Mouse (Mus musculus) Patski (cell line): ENCODE measurements around the gene Dclre1a. TPM values are rescaled to one million over a fixed set of nuclear protein-coding genes. Genes with fewer than 3 reads are reported as not detected.
"Not testable (repeated sequence)": the region's sequence is repeated elsewhere in the genome, so short reads cannot be mapped to it uniquely, and the experiment has no call there.

Experiments used
- ATAC-seq: fragments of 100-300 bp; one replicate; pipeline ENCODE4 v1.8.0; 2021
- CTCF ChIA-PET: fragments of 350-600 bp; sonication (Branson Sonifier 250); formaldehyde crosslinking; loops from one replicate; lab custom pipeline; 2022; ENCODE audit warnings: inconsistent platforms; lab: Charles Lee
- POLR2A ChIA-PET: fragments of 350-600 bp; sonication (Branson Sonifier 250); formaldehyde crosslinking; loops from one replicate; lab custom pipeline; 2022; ENCODE audit warnings: antibody characterized with exemption, inconsistent platforms; lab: Charles Lee
- DNase-seq: peaks from one replicate; pipeline ENCODE4 v3.0.0-alpha.2; 2011; ENCODE audit warnings: low read depth, low spot score
- H3K27me3 ChIP-seq: fragments of 371-371 bp; one replicate; pipeline ENCODE4 v1.5.1; 2021
- CTCF ChIP-seq: fragments of 100-300 bp; IDR thresholded peaks from one replicate; pipeline ENCODE4 v1.5.1; 2021
- in situ Hi-C: fragments of 300-500 bp; cut with MboI; formaldehyde crosslinking; loops from 3 replicates; pipeline ENCODE4 v1.11.1; 2018; ENCODE audit warnings: low pct_unique_long_range_greater_than_20kb, mixed read lengths
- polyA plus RNA-seq: library from polyadenylated mRNA; unstranded; gene quantifications from one replicate; pipeline ENCODE4 v1.2.3, GENCODE M21; 2021

Dclre1a gene
- polyA plus RNA-seq, 1 experiment from 2014 or later: 19.6 TPM

GRCm38 (mm10) chr19:56533291-56534071, 14.5 kb downstream of the Dclre1a start:
- DNase-seq (no peak), ATAC-seq (no peak)
- in situ Hi-C loops: no loop called here
- H3K27me3 ChIP-seq: no peaks in the 10 kb centered on the region
- TF ChIP-seq CTCF: no peak
- ChIA-PET CTCF (interaction anchor here (0.8 to 1.0 kb wide), 2 partner anchors 11 to 39 kb away, joined by 3 read pairs; no protein-coding TSS in a partner anchor), POLR2A (interaction anchor here (1.0 kb wide), 1 partner anchor 14 kb away, joined by 3 read pairs; no protein-coding TSS in a partner anchor)

- ChIA-PET CTCF (interaction anchor here (1.2 kb wide), 1 partner anchor 9 kb away, joined by 4 read pairs; no protein-coding TSS in a partner anchor), POLR2A (interaction anchor here (0.7 to 1.4 kb wide), 2 partner anchors 16 to 18 kb away, joined by 3 to 4 read pairs; partner anchors contain the start of gene Dclre1a)
- in situ Hi-C loops: no loop called here
- no peak for TF ChIP-seq CTCF
- no peaks in the 10 kb centered on the region for H3K27me3 ChIP-seq
- DNase-seq (no peak), ATAC-seq (no peak)
Observed at GRCm38 (mm10) chr19:56531251-56531650, 16.8 kb downstream of the Dclre1a start.

GRCm38 (mm10) chr19:56530529-56530928, 17.5 kb downstream of the Dclre1a start:
- ATAC-seq, CTCF ChIA-PET, POLR2A ChIA-PET, DNase-seq, in situ Hi-C loops, H3K27me3 ChIP-seq: not testable (repeated sequence)

- ATAC-seq, in situ Hi-C loops, DNase-seq, H3K27me3 ChIP-seq: not testable (repeated sequence)
- ChIA-PET CTCF (interaction anchor here (1.0 kb wide), 1 partner anchor 256 kb away, joined by 3 read pairs; no protein-coding TSS in a partner anchor), POLR2A (interaction anchor here (1.2 kb wide), 1 partner anchor 96 kb away, joined by 6 read pairs; no protein-coding TSS in a partner anchor)
Observed at GRCm38 (mm10) chr19:56519408-56519807, 28.6 kb downstream of the Dclre1a start.

- H3K27me3 ChIP-seq, ATAC-seq, DNase-seq, in situ Hi-C loops, POLR2A ChIA-PET: not testable (repeated sequence)
- CTCF ChIA-PET: interaction anchor here (1.1 to 1.5 kb wide), 2 partner anchors 10 to 13 kb away, joined by 4 read pairs; no protein-coding TSS in a partner anchor
Observed at GRCm38 (mm10) chr19:56513527-56513926, 34.5 kb downstream of the Dclre1a start.

- POLR2A ChIA-PET, DNase-seq, H3K27me3 ChIP-seq, ATAC-seq, in situ Hi-C loops, CTCF ChIA-PET: not testable (repeated sequence)
Observed at GRCm38 (mm10) chr19:56511207-56511606, 36.8 kb downstream of the Dclre1a start.

- H3K27me3 ChIP-seq, POLR2A ChIA-PET, ATAC-seq, DNase-seq, in situ Hi-C loops: not testable (repeated sequence)
- CTCF ChIA-PET: interaction anchor here (1.3 to 2.0 kb wide), 2 partner anchors 10 to 80 kb away, joined by 4 read pairs; no protein-coding TSS in a partner anchor
Observed at GRCm38 (mm10) chr19:56503525-56503924, 44.5 kb downstream of the Dclre1a start.

GRCm38 (mm10) chr19:56503069-56503468, 45.0 kb downstream of the Dclre1a start:
- in situ Hi-C loops, DNase-seq, ATAC-seq, H3K27me3 ChIP-seq, POLR2A ChIA-PET: not testable (repeated sequence)
- CTCF ChIA-PET: interaction anchor here (2.0 kb wide), 1 partner anchor 10 kb away, joined by 4 read pairs; no protein-coding TSS in a partner anchor

- CTCF ChIA-PET: interaction anchor here (1.4 to 2.9 kb wide), 4 partner anchors 11 to 40 kb away, joined by 3 to 8 read pairs (median 5); no protein-coding TSS in a partner anchor
- ATAC-seq, POLR2A ChIA-PET: not testable (repeated sequence)
Observed at GRCm38 (mm10) chr19:56494157-56494556, 53.9 kb downstream of the Dclre1a start.

GRCm38 (mm10) chr19:56489601-56490000, 58.4 kb downstream of the Dclre1a start:
- ATAC-seq (no peak), DNase-seq (no peak)
- H3K27me3 ChIP-seq: no peaks in the 10 kb centered on the region
- in situ Hi-C loops: no loop called here
- POLR2A ChIA-PET: no interaction called here
- CTCF ChIA-PET: interaction anchor here (0.9 to 1.3 kb wide), 2 partner anchors 29 to 58 kb away, joined by 3 to 4 read pairs; no protein-coding TSS in a partner anchor
- no peak for TF ChIP-seq CTCF

More at GRCm38 (mm10) chr19:56494157-56494556, 53.9 kb downstream of the Dclre1a start:
- H3K27me3 ChIP-seq, in situ Hi-C loops, DNase-seq: not testable (repeated sequence)

- in situ Hi-C loops: no loop called here
Observed at GRCm38 (mm10) chr19:56487339-56487738, 60.7 kb downstream of the Dclre1a start.

More at GRCm38 (mm10) chr19:56487339-56487738, 60.7 kb downstream of the Dclre1a start:
- DNase-seq (no peak), ATAC-seq (no peak)
- TF ChIP-seq CTCF: no peak
- ChIA-PET CTCF (no interaction called here), POLR2A (no interaction called here)
- H3K27me3 ChIP-seq: no peaks in the 10 kb centered on the region
